ENCODE assay signal across 16 mouse cellular contexts in genomic region chr9:44016304-44016703, GRCm38 (mm10). TPM values are rescaled to one million over a fixed set of nuclear protein-coding genes. Genes with fewer than 3 reads are reported as not detected.
DNase-seq lines count a peak whose midpoint lies in the region; ATAC-seq and TF ChIP-seq lines count a peak whose summit lies in the region.
"Had no signal": no experiment of that assay in that cellular context is flagged by ENCODE, and none has a peak within 500 bp of the region (broad histone marks: within the 10 kb centered on the region; RNA-seq: fewer than 3 reads in every experiment).

No protein-coding gene starts in this region.

- H3K9ac ChIP-seq in forebrain, embryonic 14.5 days (ENCODE audit: low read length), result no peak overlapping the region
- no peak overlapping the region for H3K9ac ChIP-seq in forebrain, embryonic 12.5 days
- H3K9ac ChIP-seq: hindbrain, embryonic 13.5 days; neural tube, embryonic 12.5 days had no signal

- H3K4me1 ChIP-seq in forebrain, embryonic 14.5 days (ENCODE audit: control insufficient read depth, insufficient read depth, low read length), result 0 out of 2 replicates have a peak, but pooled peaks cover 2% of the 10 kb centered on the region
- peaks cover 4% of the 10 kb centered on the region; the same call in 1 of the 2 replicates for H3K4me1 ChIP-seq in forebrain, embryonic 12.5 days
- H3K4me1 ChIP-seq: neural tube, embryonic 12.5 days had no signal

- H3K27me3 ChIP-seq in forebrain, embryonic 14.5 days (replicated peaks; ENCODE audit: control insufficient read depth, insufficient read depth, low read length), result no peaks in the 10 kb centered on the region
- H3K27me3 ChIP-seq in forebrain, embryonic 12.5 days, result no peaks in the 10 kb centered on the region
- H3K27me3 ChIP-seq: hindbrain, embryonic 13.5 days; neural tube, embryonic 12.5 days had no signal

- no peaks in the 10 kb centered on the region for H3K36me3 ChIP-seq in forebrain, embryonic 14.5 days (ENCODE audit: control insufficient read depth, insufficient read depth, low read length)
- H3K36me3 ChIP-seq in forebrain, embryonic 12.5 days (replicated peaks), result no peaks in the 10 kb centered on the region
- H3K36me3 ChIP-seq: hindbrain, embryonic 13.5 days; neural tube, embryonic 12.5 days had no signal

- peak; percentile 47 for DNase-seq in forebrain, embryonic 14.5 days (ENCODE audit: low spot score)
- DNase-seq in left cerebral cortex, postnatal 14 days (ENCODE audit: low spot score in 2 of 2), result peak; percentile 16 to 49
- no peak for DNase-seq in left cerebral cortex, adult 2 months (ENCODE audit: extremely low spot score in 1 of 2, low spot score in 2 of 2)
- peak; percentile 38 for DNase-seq in right cerebral cortex, postnatal 4 days
- DNase-seq in right cerebral cortex, adult 18-20 months, result no peak
- DNase-seq in brain, adult 2 months (ENCODE audit: low read depth, low spot score), result peak; percentile 53
- no peak for DNase-seq in yolk sac, embryonic 10.5 days (ENCODE audit: low spot score)
- DNase-seq: B cell, adult 2 months; gastrocnemius, postnatal 25 days; kidney, adult 18-20 months; kidney, postnatal 14 days; lung, adult 18-20 months; right cerebral cortex, postnatal 25 days had no signal

- 82% methylated on average over 5 of the region's 5 CpGs for WGBS in forebrain, embryonic 14.5 days
- WGBS in forebrain, embryonic 12.5 days, result 90% methylated on average over 5 of the region's 5 CpGs

- H3K27ac ChIP-seq in forebrain, embryonic 14.5 days (ENCODE audit: low read depth, low read length), result no peak overlapping the region
- H3K27ac ChIP-seq in forebrain, embryonic 12.5 days, result no peak overlapping the region
- H3K27ac ChIP-seq in left cerebral cortex, adult 2 months, result no peak overlapping the region
- H3K27ac ChIP-seq: hindbrain, embryonic 13.5 days; neural tube, embryonic 12.5 days had no signal

- no peak overlapping the region for H3K4me2 ChIP-seq in forebrain, embryonic 14.5 days (ENCODE audit: low read length)
- no peak overlapping the region for H3K4me2 ChIP-seq in forebrain, embryonic 12.5 days
- H3K4me2 ChIP-seq: hindbrain, embryonic 13.5 days; neural tube, embryonic 12.5 days had no signal

- no peak overlapping the region for H3K4me3 ChIP-seq in forebrain, embryonic 14.5 days (ENCODE audit: low read depth, low read length)
- no peak overlapping the region for H3K4me3 ChIP-seq in forebrain, embryonic 12.5 days (replicated peaks)
- no peak overlapping the region for H3K4me3 ChIP-seq in left cerebral cortex, adult 2 months
- H3K4me3 ChIP-seq: hindbrain, embryonic 13.5 days; neural tube, embryonic 12.5 days had no signal

- TF ChIP-seq CTCF in left cerebral cortex, adult 2 months (IDR thresholded peaks at IDR 0.05), result no peak

- H3K9me3 ChIP-seq in forebrain, embryonic 14.5 days (replicated peaks; ENCODE audit: control insufficient read depth, low read length), result no peaks in the 10 kb centered on the region
- no peaks in the 10 kb centered on the region for H3K9me3 ChIP-seq in forebrain, embryonic 12.5 days
- H3K9me3 ChIP-seq: hindbrain, embryonic 13.5 days; neural tube, embryonic 12.5 days had no signal

- intact Hi-C loops in left cerebral cortex, postnatal 14 days (cut with DNase I), result no loop called here
- intact Hi-C loops in left cerebral cortex, adult 2 months (cut with DNase I), result no loop called here

- no peak for ATAC-seq in forebrain, embryonic 14.5 days
- no peak for ATAC-seq in forebrain, embryonic 12.5 days (ENCODE audit: low FRiP score)

RNA-seq across cellular contexts. Expression of gene Thy1, which starts 26.9 kb away (rescaled TPM):
- 3.6 and 5.0 TPM in 2 replicates for polyA plus RNA-seq in forebrain, embryonic 14.5 days (2014; fragmentation: Nextera tagmentation; extraction: Ambion mirVana)
- not detected in 2 replicates for polyA plus RNA-seq in forebrain, embryonic 12.5 days (2016; fragmentation: Nextera tagmentation; extraction: Ambion mirVana)
- 100 to 1,000 TPM; 854 to 877 TPM for total RNA-seq in left cerebral cortex, postnatal 14 days (2021)
- total RNA-seq in left cerebral cortex, adult 2 months (2021), result 100 to 1,000 TPM; 838 to 856 TPM

RNA-seq across cellular contexts. Expression of gene Usp2, which starts 50.5 kb away (rescaled TPM):
- polyA plus RNA-seq in forebrain, embryonic 14.5 days (2014; fragmentation: Nextera tagmentation; extraction: Ambion mirVana), result 6.9 and 8.2 TPM in 2 replicates
- 10.2 and 14.6 TPM in 2 replicates for polyA plus RNA-seq in forebrain, embryonic 12.5 days (2016; fragmentation: Nextera tagmentation; extraction: Ambion mirVana)
- 10 to 100 TPM; 71.9 to 87.1 TPM for total RNA-seq in left cerebral cortex, postnatal 14 days (2021)
- 100 to 1,000 TPM in 1 of 2 experiments, 10 to 100 TPM in 1; 99.3 to 120 TPM for total RNA-seq in left cerebral cortex, adult 2 months (2021)

Comparison
In these comparisons a context has a peak if more than half of its experiments do, and no peak if none do; other contexts are left out.
1. DNase-seq: peak in forebrain, embryonic 14.5 days (single experiment), left cerebral cortex, postnatal 14 days (2 of 2), right cerebral cortex, postnatal 4 days (single experiment) and brain, adult 2 months (single experiment); none in left cerebral cortex, adult 2 months (0 of 2), right cerebral cortex, adult 18-20 months (single experiment) and yolk sac, embryonic 10.5 days (single experiment).